Mouse (Mus musculus) MEL (cell line): ENCODE data around the gene Npr3. TPM values are rescaled to one million over a fixed set of nuclear protein-coding genes. Genes with fewer than 3 reads are reported as not detected.

Source experiments
- DNase-seq: peaks from one replicate; pipeline ENCODE4 v3.0.0; 2011; ENCODE audit warnings: low read depth, low spot score
- H3K27ac ChIP-seq: 2 replicates; pipeline ENCODE4 v1.5.1; 2012; ENCODE audit warnings: low read depth, mild to moderate bottlenecking, control low read depth, low read length, moderate library complexity; ENCODE audit not compliant: control insufficient read depth
- H3K27me3 ChIP-seq, 2 experiments: fragments of 150-350 bp in 1 of 2; sonication (generic) in 1 of 2; 2 replicates each; pipeline ENCODE4 v1.6.1; 2012; ENCODE audit warnings: low read length in 2 of 2, mild to moderate bottlenecking in 2 of 2, improper control_type of control experiment in 1 of 2, moderate library complexity in 1 of 2; ENCODE audit not compliant: insufficient read depth in 2 of 2, control insufficient read depth in 1 of 2
- H3K36me3 ChIP-seq, 2 experiments: 2 replicates each; pipeline ENCODE4 v1.6.1; 2012 to 2014; ENCODE audit warnings: low read length in 2 of 2, improper control_type of control experiment in 1 of 2, inconsistent platforms in 1 of 2, mild to moderate bottlenecking in 1 of 2; ENCODE audit not compliant: insufficient read depth in 2 of 2, control insufficient read depth in 1 of 2
- H3K4me1 ChIP-seq, 2 experiments: fragments of 150-350 bp in 1 of 2; sonication (generic) in 1 of 2; 2 replicates each; pipeline ENCODE4 v1.6.1; 2012; ENCODE audit warnings: low read length in 2 of 2, improper control_type of control experiment in 1 of 2, mild to moderate bottlenecking in 1 of 2; ENCODE audit not compliant: insufficient read depth in 2 of 2, control insufficient read depth in 1 of 2
- H3K4me3 ChIP-seq, 2 experiments: fragments of 150-350 bp in 1 of 2; sonication (generic) in 1 of 2; 2 replicates each; pipeline ENCODE4 v1.5.1; 2012; ENCODE audit warnings: low read depth in 2 of 2, low read length in 2 of 2, mild to moderate bottlenecking in 2 of 2, moderate library complexity in 2 of 2, control low read depth in 1 of 2, improper control_type of control experiment in 1 of 2; ENCODE audit not compliant: control insufficient read depth in 1 of 2, insufficient read depth in 1 of 2
- H3K79me2 ChIP-seq: 2 replicates; pipeline ENCODE4 v1.6.1; 2012; ENCODE audit warnings: mild to moderate bottlenecking, low read length, moderate library complexity; ENCODE audit not compliant: control insufficient read depth, poor library complexity, insufficient read depth
- H3K9ac ChIP-seq: 2 replicates; pipeline ENCODE4 v1.6.1; 2012; ENCODE audit warnings: low read depth, mild to moderate bottlenecking, control low read depth, low read length, moderate library complexity; ENCODE audit not compliant: control insufficient read depth, poor library complexity, severe bottlenecking
- H3K9me3 ChIP-seq: fragments of 150-350 bp; sonication (generic); replicated peaks from 2 replicates; pipeline ENCODE4 v1.6.1; 2012; ENCODE audit warnings: mild to moderate bottlenecking, low read length, improper control_type of control experiment, moderate library complexity; ENCODE audit not compliant: insufficient read depth
- CTCF ChIP-seq, 3 experiments: IDR thresholded peaks in 2 of 3; conservative IDR thresholded peaks in 1 of 3; 2 replicates each; pipeline ENCODE4 v1.5.1; 2011 to 2012; ENCODE audit warnings: low read length in 3 of 3, low read depth in 2 of 3, mild to moderate bottlenecking in 2 of 3, improper control_type of control experiment in 1 of 3, inconsistent platforms in 1 of 3, mixed read lengths in 1 of 3, moderate library complexity in 1 of 3; ENCODE audit not compliant: control insufficient read depth in 1 of 3, insufficient read depth in 1 of 3, poor library complexity in 1 of 3, severe bottlenecking in 1 of 3
- EP300 ChIP-seq, 2 experiments: IDR thresholded peaks; 2 replicates each; pipeline ENCODE4 v1.6.1; 2011; ENCODE audit warnings: improper control_type of control experiment in 2 of 2, low read length in 2 of 2, low read depth in 1 of 2, mild to moderate bottlenecking in 1 of 2
- GATA1 ChIP-seq: IDR thresholded peaks from 2 replicates; pipeline ENCODE4 v1.6.1; 2011; ENCODE audit warnings: low read depth, low read length, improper control_type of control experiment
- HCFC1 ChIP-seq: IDR thresholded peaks from 2 replicates; pipeline ENCODE4 v1.6.1; 2012; ENCODE audit warnings: low read depth, mild to moderate bottlenecking, inconsistent platforms, low read length, improper control_type of control experiment, moderate library complexity
- KAT2A ChIP-seq: conservative IDR thresholded peaks from 2 replicates; pipeline ENCODE4 v1.6.1; 2012; ENCODE audit warnings: low read depth, low read length, improper control_type of control experiment, inconsistent platforms
- MAFK ChIP-seq: IDR thresholded peaks from 2 replicates; pipeline ENCODE4 v1.6.1; 2011; ENCODE audit warnings: low read depth, mild to moderate bottlenecking, low read length, improper control_type of control experiment, borderline replicate concordance
- MYB ChIP-seq: IDR thresholded peaks from 2 replicates; pipeline ENCODE4 v1.6.1; 2011; ENCODE audit warnings: mild to moderate bottlenecking, low read depth, low read length, improper control_type of control experiment
- POLR2A ChIP-seq, 2 experiments: IDR thresholded peaks; 2 replicates each; pipeline ENCODE4 v1.6.1; 2011 to 2012; ENCODE audit warnings: low read length in 2 of 2, mild to moderate bottlenecking in 2 of 2, control low read depth in 1 of 2, improper control_type of control experiment in 1 of 2, low read depth in 1 of 2, moderate library complexity in 1 of 2; ENCODE audit not compliant: control insufficient read depth in 1 of 2, insufficient read depth in 1 of 2, poor library complexity in 1 of 2
- POLR2AphosphoS2 ChIP-seq: IDR thresholded peaks from 2 replicates; pipeline ENCODE4 v1.6.1; 2011; ENCODE audit warnings: low read length, improper control_type of control experiment
- TBP ChIP-seq: IDR thresholded peaks from 2 replicates; pipeline ENCODE4 v1.8.0; 2011; ENCODE audit warnings: low read depth, low read length, improper control_type of control experiment
- TCF12 ChIP-seq: IDR thresholded peaks from 2 replicates; pipeline ENCODE4 v1.6.1; 2014; ENCODE audit warnings: low read depth, mild to moderate bottlenecking, inconsistent platforms, low read length, improper control_type of control experiment, moderate library complexity
- USF1 ChIP-seq: IDR thresholded peaks from 2 replicates; pipeline ENCODE4 v1.6.1; 2014; ENCODE audit warnings: low read depth, mild to moderate bottlenecking, inconsistent platforms, low read length, improper control_type of control experiment, moderate library complexity
- USF2 ChIP-seq, 2 experiments: IDR thresholded peaks; 2 replicates each; pipeline ENCODE4 v1.6.1; 2011 to 2012; ENCODE audit warnings: improper control_type of control experiment in 2 of 2, low read length in 2 of 2, borderline replicate concordance in 1 of 2, inconsistent platforms in 1 of 2, low read depth in 1 of 2, mild to moderate bottlenecking in 1 of 2; ENCODE audit not compliant: insufficient read depth in 1 of 2
- ZC3H11A ChIP-seq: IDR thresholded peaks from 2 replicates; pipeline ENCODE4 v1.6.1; 2012; ENCODE audit warnings: low read depth, mild to moderate bottlenecking, inconsistent platforms, low read length, improper control_type of control experiment
- ZMIZ1 ChIP-seq: IDR thresholded peaks from 2 replicates; pipeline ENCODE4 v1.6.1; 2012; ENCODE audit warnings: low read depth, mild to moderate bottlenecking, inconsistent platforms, low read length, improper control_type of control experiment, moderate library complexity
- ZNF384 ChIP-seq: IDR thresholded peaks from 2 replicates; pipeline ENCODE4 v1.6.1; 2012; ENCODE audit warnings: low read depth, mild to moderate bottlenecking, inconsistent platforms, low read length, improper control_type of control experiment
- polyA plus RNA-seq, 2 experiments: library from polyadenylated mRNA; stranded (reverse) in 1 of 2; unstranded in 1 of 2; fragments of >175 nt in 1 of 2; fragments of >200 nt in 1 of 2; gene quantifications; 2 replicates each; pipeline versions ENCODE4 v1.2.1 to v1.2.4; 2012; ENCODE audit warnings: low replicate concordance in 2 of 2, low read depth in 1 of 2; ENCODE audit not compliant: insufficient read length in 2 of 2, insufficient read depth in 1 of 2, missing spikeins in 1 of 2
- total RNA-seq: library from RNA; depleted of rRNA; stranded (reverse); fragments of 300-350 nt; gene quantifications from 2 replicates; pipeline ENCODE4 v1.2.3, GENCODE M21; 2012; rRNA removed

The Npr3 gene
- total and polyA plus RNA-seq, 3 experiments = not detected

- no peaks in the 10 kb centered on the region for H3K36me3 ChIP-seq
- no peak overlapping the region for H3K27ac ChIP-seq
- H3K4me1 ChIP-seq = no peaks in the 10 kb centered on the region
- no peak for DNase-seq
- H3K9ac ChIP-seq = no peak overlapping the region
- H3K79me2 ChIP-seq = no peaks in the 10 kb centered on the region
- no peak overlapping the region for H3K4me3 ChIP-seq
- TF ChIP-seq ZMIZ1 (no peak), EP300 (IDR thresholded peaks at IDR 0.05; ENCODE audit: low read depth in 1 of 2, low read length in 2 of 2) (no peak), MYB (no peak), TCF12 (no peak), USF2 (IDR thresholded peaks at IDR 0.05; ENCODE audit: borderline replicate concordance in 1 of 2, insufficient read depth in 1 of 2, low read depth in 1 of 2, low read length in 2 of 2) (no peak), CTCF (IDR thresholded peaks at IDR 0.05 in 2 of 3, conservative IDR thresholded peaks at IDR 0.05 in 1 of 3; ENCODE audit: control insufficient read depth in 1 of 3, insufficient read depth in 1 of 3, low read depth in 2 of 3, low read length in 3 of 3, poor library complexity in 1 of 3, severe bottlenecking in 1 of 3) (no peak), POLR2A (IDR thresholded peaks at IDR 0.05; ENCODE audit: control insufficient read depth in 1 of 2, insufficient read depth in 1 of 2, low read depth in 1 of 2, low read length in 2 of 2, poor library complexity in 1 of 2) (no peak), ZNF384 (no peak), ZC3H11A (no peak), GATA1 (no peak), KAT2A (no peak), POLR2AphosphoS2 (no peak)
- no peaks in the 10 kb centered on the region for H3K9me3 ChIP-seq
- no peaks in the 10 kb centered on the region for H3K27me3 ChIP-seq
These were observed 105.0 kb downstream of the Npr3 start for GRCm38 (mm10) chr15:11801863-11802722.

GRCm38 (mm10) chr15:11794632-11795031, 112.5 kb downstream of the Npr3 start:
- no peak overlapping the region for H3K9ac ChIP-seq
- H3K9me3 ChIP-seq = no peaks in the 10 kb centered on the region
- no peaks in the 10 kb centered on the region for H3K79me2 ChIP-seq
- TF ChIP-seq ZC3H11A (no peak), ZNF384 (no peak), CTCF (IDR thresholded peaks at IDR 0.05 in 2 of 3, conservative IDR thresholded peaks at IDR 0.05 in 1 of 3; ENCODE audit: control insufficient read depth in 1 of 3, insufficient read depth in 1 of 3, low read depth in 2 of 3, low read length in 3 of 3, poor library complexity in 1 of 3, severe bottlenecking in 1 of 3) (no peak), USF1 (no peak), MAFK (no peak), USF2 (IDR thresholded peaks at IDR 0.05; ENCODE audit: borderline replicate concordance in 1 of 2, insufficient read depth in 1 of 2, low read depth in 1 of 2, low read length in 2 of 2) (no peak), EP300 (IDR thresholded peaks at IDR 0.05; ENCODE audit: low read depth in 1 of 2, low read length in 2 of 2) (no peak), HCFC1 (no peak), TBP (no peak)
- TF ChIP-seq, all 39 proteins: peak for 0
- Histone ChIP-seq H3K27ac (no peak overlapping the region), H3K4me1 (no peaks in the 10 kb centered on the region), H3K27me3 (no peaks in the 10 kb centered on the region), H3K36me3 (no peaks in the 10 kb centered on the region), H3K4me3 (no peak overlapping the region)
- DNase-seq = no peak

Other genes starting within 250 kb of the Npr3 start
- 369 and 372 TPM in 2 replicates for gene Sub1, start 89.7 kb upstream of the Npr3 start, total RNA-seq
- 100 to 1,000 TPM in 1 of 2 experiments, not detected in 1; 710 TPM for gene Sub1, start 89.7 kb upstream of the Npr3 start, polyA plus RNA-seq
- gene Zfr, start 210.5 kb upstream of the Npr3 start, total RNA-seq = 51.3 and 54.4 TPM in 2 replicates
- gene Zfr, start 210.5 kb upstream of the Npr3 start, polyA plus RNA-seq = 100 to 1,000 TPM; 108 to 199 TPM